Mouse (Mus musculus) lung, embryonic 15.5 days (tissue): ENCODE measurements around the gene Zfp362. TPM values are rescaled to one million over a fixed set of nuclear protein-coding genes. Genes with fewer than 3 reads are reported as not detected.

Experiments
- ATAC-seq: fragments of 200-750 bp; cut with Nextera tagmentation; 2 replicates; pipeline ENCODE4 v1.8.0; 2017; ENCODE audit warnings: moderate number of reproducible peaks, borderline replicate concordance; ENCODE audit not compliant: low FRiP score, low TSS enrichment; ENCODE audit errors: extremely low read depth
- H3K27ac ChIP-seq: fragments of 300-500 bp; sonication (generic); 2 replicates; pipeline ENCODE4 v1.5.1; 2015; ENCODE audit warnings: moderate library complexity, mild to moderate bottlenecking, inconsistent platforms
- H3K27me3 ChIP-seq: fragments of 300-500 bp; sonication (generic); 2 replicates; pipeline ENCODE4 v1.6.1; 2015; ENCODE audit warnings: inconsistent platforms
- H3K36me3 ChIP-seq: fragments of 300-500 bp; sonication (generic); 2 replicates; pipeline ENCODE4 v1.6.1; 2015; ENCODE audit warnings: inconsistent platforms
- H3K4me1 ChIP-seq: fragments of 300-500 bp; sonication (generic); 2 replicates; pipeline ENCODE4 v1.6.1; 2015; ENCODE audit warnings: inconsistent platforms
- H3K4me2 ChIP-seq: fragments of 300-500 bp; sonication (generic); 2 replicates; pipeline ENCODE4 v1.6.1; 2015; ENCODE audit warnings: inconsistent platforms, mild to moderate bottlenecking, moderate library complexity
- H3K4me3 ChIP-seq: fragments of 300-500 bp; sonication (generic); 2 replicates; pipeline ENCODE4 v1.5.1; 2015; ENCODE audit warnings: mild to moderate bottlenecking, inconsistent platforms
- H3K9ac ChIP-seq: fragments of 300-500 bp; sonication (generic); 2 replicates; pipeline ENCODE4 v1.6.1; 2015; ENCODE audit warnings: inconsistent platforms
- H3K9me3 ChIP-seq: fragments of 300-500 bp; sonication (generic); 2 replicates; pipeline ENCODE4 v1.6.1; 2016; ENCODE audit warnings: inconsistent platforms
- WGBS: fragments of 180-500 bp; shearing (Covaris S2); methylation state at CpG from one replicate; pipeline ENCODE4 v1.1.7; 2015; 5-methylcytosine and 5-hydroxymethylcytosine counted together
- polyA plus RNA-seq: library from polyadenylated mRNA; unstranded; fragments of >200 nt; fragmentation: Nextera tagmentation; extraction: Ambion mirVana; gene quantifications from 2 replicates; pipeline ENCODE4 v1.2.1, GENCODE M21; 2015

Gene Zfp362
- polyA plus RNA-seq, 1 experiment from 2014 or later: 34.6 TPM

DNA sequence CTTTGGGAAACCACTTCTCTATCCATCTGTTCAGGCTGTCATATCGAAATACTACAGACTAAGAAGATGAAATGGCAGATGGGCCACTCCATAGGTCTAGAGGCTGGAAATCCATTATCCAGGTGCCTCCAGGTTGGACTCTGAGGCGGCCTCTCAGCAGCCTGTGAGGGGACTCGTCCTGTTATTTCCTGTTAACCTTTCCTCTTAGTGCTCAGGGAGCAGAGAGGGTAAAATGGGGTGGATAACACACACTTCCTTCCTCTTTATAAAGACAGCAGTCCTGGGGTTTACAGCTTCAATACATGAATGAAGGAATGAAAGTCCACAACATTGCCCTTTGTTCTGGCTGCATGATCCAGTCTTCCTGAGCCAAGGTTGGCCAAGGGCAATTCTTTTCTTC, 18.3 kb upstream of the Zfp362 start:
- Histone ChIP-seq H3K9ac (no peak overlapping the region), H3K27ac (no peak overlapping the region), H3K36me3 (no peaks in the 10 kb centered on the region), H3K9me3 (no peaks in the 10 kb centered on the region), H3K4me2 (no peak overlapping the region), H3K27me3 (no peaks in the 10 kb centered on the region), H3K4me1 (peaks cover 8% of the 10 kb centered on the region; the same call in 1 of the 2 replicates), H3K4me3 (no peak overlapping the region)
- WGBS: 69% methylated on average over 3 of the region's 3 CpGs
- no peak for ATAC-seq

DNA sequence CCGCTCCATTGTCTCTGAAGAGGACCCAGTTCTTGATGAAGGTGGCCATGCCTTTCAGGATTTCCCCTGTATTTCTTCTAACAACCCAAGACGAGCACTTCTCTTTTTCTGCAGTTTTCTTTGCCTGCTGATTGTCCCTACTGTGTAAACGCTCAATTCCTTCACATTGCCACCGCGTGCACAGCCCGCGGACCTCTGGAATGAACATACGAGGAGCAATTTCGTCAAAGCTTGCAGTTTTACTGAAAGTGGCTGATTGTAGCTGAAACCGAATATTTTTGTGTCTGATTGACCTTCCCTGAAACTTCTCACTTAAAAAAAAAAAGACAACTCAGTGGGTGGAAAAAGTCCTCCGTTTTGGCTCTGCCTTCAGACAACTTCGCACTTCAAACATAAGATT, 14.7 kb upstream of the Zfp362 start:
- WGBS: 36% methylated on average over 12 of the region's 12 CpGs
- Histone ChIP-seq H3K27me3 (no peaks in the 10 kb centered on the region), H3K9ac (no peak overlapping the region), H3K27ac (no peak overlapping the region), H3K36me3 (no peaks in the 10 kb centered on the region), H3K4me3 (no peak overlapping the region), H3K4me2 (no peak overlapping the region), H3K9me3 (no peaks in the 10 kb centered on the region), H3K4me1 (peaks cover 8% of the 10 kb centered on the region; the same call in 1 of the 2 replicates)
- ATAC-seq: no peak

DNA sequence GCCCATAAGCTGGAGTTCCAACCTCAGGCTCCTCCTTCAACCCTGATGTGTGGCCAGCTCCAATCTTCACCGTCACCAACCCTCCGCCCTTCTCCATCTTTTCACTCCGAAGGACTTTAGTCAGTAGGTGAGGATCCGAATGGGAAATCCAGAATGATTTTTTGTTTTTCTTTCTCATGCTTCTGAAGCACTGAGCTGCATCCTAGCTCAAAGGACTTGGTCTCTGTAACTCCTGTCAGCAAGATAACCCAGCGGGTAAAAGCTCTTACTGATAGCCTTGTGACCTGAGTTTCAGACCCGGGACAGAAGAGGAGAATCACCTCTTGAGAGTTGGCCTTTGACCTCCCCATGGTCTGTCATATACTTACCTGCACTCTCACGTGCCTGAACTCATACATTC, 11.2 kb upstream of the Zfp362 start:
- Histone ChIP-seq H3K27me3 (no peaks in the 10 kb centered on the region), H3K4me3 (no peak overlapping the region), H3K9ac (no peak overlapping the region), H3K4me1 (peaks cover 16% of the 10 kb centered on the region), H3K27ac (no peak overlapping the region), H3K4me2 (no peak overlapping the region), H3K9me3 (no peaks in the 10 kb centered on the region), H3K36me3 (no peaks in the 10 kb centered on the region)
- ATAC-seq: no peak
- WGBS: 40% methylated on average over 7 of the region's 7 CpGs

DNA sequence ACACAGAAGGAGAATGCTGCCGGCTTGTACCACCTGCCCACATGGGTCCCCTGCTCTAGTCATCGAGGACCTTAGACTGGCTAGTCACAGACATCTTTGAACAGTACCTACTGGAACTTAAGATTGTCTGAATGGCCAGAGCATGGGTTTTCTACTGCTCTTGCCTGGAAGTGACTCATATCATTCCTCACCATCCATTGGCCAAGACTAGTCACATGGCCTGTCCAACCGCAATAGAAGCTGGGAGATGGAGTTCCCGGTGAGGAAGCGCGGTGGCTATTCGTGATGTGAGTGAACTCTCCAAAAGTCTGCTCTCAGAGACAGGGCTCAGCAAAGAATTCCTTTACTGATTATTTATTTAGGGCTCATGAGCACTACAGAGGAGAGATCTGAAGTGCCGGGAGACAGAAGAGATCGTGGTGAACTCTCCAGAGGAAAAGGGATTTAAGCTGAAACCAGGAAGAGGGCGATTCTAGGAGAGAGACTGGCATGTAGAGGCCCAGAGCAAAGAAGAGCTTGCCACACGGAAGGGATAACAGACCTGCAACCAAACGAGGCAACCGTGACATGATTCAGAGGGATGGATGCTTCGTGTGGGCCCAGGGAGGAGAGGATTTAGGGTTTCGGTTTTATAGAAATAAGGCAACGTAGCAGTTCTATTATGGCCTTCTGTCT, 5.7 kb upstream of the Zfp362 start:
- H3K9me3 ChIP-seq: no peaks in the 10 kb centered on the region
- WGBS: 12% methylated on average over 16 of the region's 16 CpGs
- H3K36me3 ChIP-seq: no peaks in the 10 kb centered on the region
- peak overlapping the region; percentile 36 for H3K9ac ChIP-seq
- ATAC-seq: peak; percentile 88
- peak overlapping the region; percentile 62 for H3K4me2 ChIP-seq
- H3K4me1 ChIP-seq: peaks cover 20% of the 10 kb centered on the region
- no peaks in the 10 kb centered on the region for H3K27me3 ChIP-seq
- peak overlapping the region; percentile 47 for H3K4me3 ChIP-seq
- H3K27ac ChIP-seq: peak overlapping the region; percentile 42; the same call in 1 of the 2 replicates

DNA sequence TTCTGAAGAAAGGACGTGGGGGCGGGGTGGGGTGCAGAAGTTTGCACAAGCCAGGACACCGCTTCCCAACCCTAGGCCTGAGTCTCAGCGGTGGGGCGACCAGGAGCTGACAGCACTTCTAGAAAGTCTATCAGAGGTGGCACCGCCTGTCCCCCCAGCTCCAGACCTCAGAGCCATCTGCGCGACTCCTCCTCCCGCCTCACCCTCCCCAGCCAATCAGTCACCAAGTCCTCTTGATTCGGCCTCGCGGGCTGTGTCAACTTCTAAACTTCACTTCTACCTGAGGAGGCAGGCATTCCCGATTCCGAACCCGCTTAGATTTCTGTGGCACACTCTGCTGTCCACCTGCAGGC, 958 bp upstream of the Zfp362 start:
- H3K27me3 ChIP-seq: no peaks in the 10 kb centered on the region
- H3K9me3 ChIP-seq: no peaks in the 10 kb centered on the region
- peak overlapping the region; percentile 89 for H3K4me2 ChIP-seq
- peak overlapping the region; percentile 96 for H3K9ac ChIP-seq
- H3K36me3 ChIP-seq: no peaks in the 10 kb centered on the region
- ATAC-seq: peak; percentile 67
- peaks cover 41% of the 10 kb centered on the region for H3K4me1 ChIP-seq
- under 1% methylated on average over 15 of the region's 15 CpGs for WGBS
- H3K27ac ChIP-seq: peak overlapping the region; percentile 99
- H3K4me3 ChIP-seq: peak overlapping the region; percentile 78

DNA sequence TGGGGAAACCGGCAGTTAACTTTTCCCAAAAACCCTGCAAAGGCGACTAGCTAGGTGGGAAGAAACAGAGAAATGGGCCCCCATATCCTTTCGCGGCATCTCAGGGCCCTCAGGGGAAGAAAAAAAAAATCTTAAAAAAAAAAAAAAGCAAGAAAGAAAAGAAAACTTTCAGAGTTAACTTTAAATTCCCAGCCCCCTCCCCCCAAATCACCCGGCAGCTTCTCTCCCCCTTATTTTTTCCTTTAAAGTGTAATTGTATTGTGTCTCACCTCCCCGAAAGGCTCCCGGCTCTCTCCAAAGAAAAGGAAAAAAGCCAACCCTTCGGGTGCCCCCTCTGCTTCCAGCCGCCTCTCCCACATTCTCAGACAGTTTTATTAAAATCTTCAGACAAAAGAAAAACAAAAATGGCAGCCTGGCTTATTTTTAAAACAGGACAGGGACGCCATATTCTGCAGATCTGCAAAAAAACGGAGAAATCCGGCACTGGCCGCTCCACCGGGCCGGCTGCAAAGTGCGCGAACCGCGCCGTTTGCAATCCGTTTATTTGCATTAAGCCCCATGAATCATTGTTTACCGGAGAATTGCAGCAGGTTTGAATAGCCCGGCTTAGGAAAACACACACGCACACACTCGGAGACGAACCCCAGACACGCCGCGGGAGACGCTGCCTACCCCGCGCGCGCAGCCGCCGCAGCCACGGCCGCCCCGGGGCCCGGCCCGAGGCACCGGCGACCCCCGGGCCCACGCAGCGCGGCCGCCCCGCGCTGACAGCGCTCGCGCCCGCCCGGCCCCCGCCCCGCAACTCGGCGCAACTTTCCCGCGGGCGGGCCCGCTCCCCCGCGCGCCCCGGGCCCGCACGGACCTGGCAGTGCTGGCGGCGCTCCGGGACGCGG, 449 bp downstream of the Zfp362 start:
- H3K27ac ChIP-seq: peak overlapping the region; percentile 99
- H3K4me3 ChIP-seq: peak overlapping the region; percentile 78
- H3K27me3 ChIP-seq: no peaks in the 10 kb centered on the region
- peak; percentile 6; the same call in 1 of the 2 replicates for ATAC-seq
- no peaks in the 10 kb centered on the region for H3K9me3 ChIP-seq
- WGBS: under 1% methylated on average over 74 of the region's 74 CpGs
- peaks cover 42% of the 10 kb centered on the region for H3K4me1 ChIP-seq
- peak overlapping the region; percentile 96 for H3K9ac ChIP-seq
- H3K4me2 ChIP-seq: peak overlapping the region; percentile 89
- H3K36me3 ChIP-seq: no peaks in the 10 kb centered on the region

DNA sequence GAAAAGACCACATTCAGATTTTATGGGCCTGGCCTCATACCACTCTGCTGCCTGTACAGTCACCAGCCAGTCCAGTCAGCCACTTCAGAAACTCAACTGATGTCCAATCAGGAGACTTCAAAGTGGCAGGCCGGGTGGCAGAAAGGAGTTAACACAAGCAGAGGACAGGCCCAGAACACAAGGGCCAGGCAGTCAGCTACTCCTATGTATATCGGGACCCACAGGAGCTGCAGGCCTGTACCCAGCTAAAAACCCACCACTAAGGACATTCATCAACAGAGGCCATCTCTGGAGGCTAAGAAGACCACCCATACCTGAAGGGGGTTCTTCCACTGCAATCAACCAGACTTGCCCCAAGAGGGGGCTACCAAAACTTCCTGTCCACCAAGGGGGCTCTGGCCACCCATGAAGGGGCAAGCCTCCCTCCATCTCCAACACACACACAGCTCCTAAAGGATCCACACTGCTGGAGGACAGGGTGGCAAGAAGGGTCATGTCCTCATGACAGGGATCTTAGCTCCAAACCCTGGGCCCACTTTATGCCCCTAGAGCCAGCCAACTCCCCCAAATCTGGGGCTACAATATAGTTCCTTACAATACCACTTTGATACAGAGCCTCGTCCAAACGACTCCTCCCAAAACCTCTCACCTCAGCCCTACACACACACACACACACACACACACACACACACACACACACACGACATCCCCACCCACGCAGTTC, 1.3 kb downstream of the Zfp362 start:
- peak overlapping the region; percentile 99 for H3K27ac ChIP-seq
- peak overlapping the region; percentile 78 for H3K4me3 ChIP-seq
- H3K27me3 ChIP-seq: no peaks in the 10 kb centered on the region
- 0 out of 2 replicates have a peak, but pooled peaks have one; percentile 3 for ATAC-seq
- H3K9ac ChIP-seq: peak overlapping the region; percentile 96
- H3K36me3 ChIP-seq: no peaks in the 10 kb centered on the region
- 2% methylated on average over 6 of the region's 6 CpGs for WGBS
- peaks cover 42% of the 10 kb centered on the region for H3K4me1 ChIP-seq
- H3K4me2 ChIP-seq: peak overlapping the region; percentile 89
- no peaks in the 10 kb centered on the region for H3K9me3 ChIP-seq

DNA sequence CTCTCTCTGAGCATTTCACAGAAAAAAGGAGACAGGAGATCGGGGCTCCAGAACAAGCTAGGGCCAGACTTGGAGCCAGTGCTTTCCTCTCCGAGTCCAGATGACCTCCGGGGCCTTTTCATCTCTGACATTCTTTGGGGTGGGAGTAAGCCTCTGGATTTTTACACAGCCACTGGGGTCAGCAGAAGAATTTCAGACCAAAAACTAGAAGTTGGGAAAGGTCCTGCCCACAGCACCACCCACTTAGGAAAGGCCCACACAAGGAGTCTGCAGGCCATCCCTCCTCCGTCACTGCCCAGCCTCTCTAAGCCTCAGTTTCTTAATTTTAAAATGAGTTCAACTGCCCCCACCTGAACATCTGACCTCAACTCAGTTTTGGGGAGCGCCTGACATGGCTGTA, 2.3 kb downstream of the Zfp362 start:
- peak overlapping the region; percentile 96 for H3K9ac ChIP-seq
- peak overlapping the region; percentile 78 for H3K4me3 ChIP-seq
- H3K36me3 ChIP-seq: no peaks in the 10 kb centered on the region
- peak overlapping the region; percentile 89 for H3K4me2 ChIP-seq
- no peaks in the 10 kb centered on the region for H3K27me3 ChIP-seq
- H3K27ac ChIP-seq: peak overlapping the region; percentile 99
- no peak for ATAC-seq
- peaks cover 44% of the 10 kb centered on the region for H3K4me1 ChIP-seq
- no peaks in the 10 kb centered on the region for H3K9me3 ChIP-seq
- WGBS: 38% methylated on average over 5 of the region's 5 CpGs

DNA sequence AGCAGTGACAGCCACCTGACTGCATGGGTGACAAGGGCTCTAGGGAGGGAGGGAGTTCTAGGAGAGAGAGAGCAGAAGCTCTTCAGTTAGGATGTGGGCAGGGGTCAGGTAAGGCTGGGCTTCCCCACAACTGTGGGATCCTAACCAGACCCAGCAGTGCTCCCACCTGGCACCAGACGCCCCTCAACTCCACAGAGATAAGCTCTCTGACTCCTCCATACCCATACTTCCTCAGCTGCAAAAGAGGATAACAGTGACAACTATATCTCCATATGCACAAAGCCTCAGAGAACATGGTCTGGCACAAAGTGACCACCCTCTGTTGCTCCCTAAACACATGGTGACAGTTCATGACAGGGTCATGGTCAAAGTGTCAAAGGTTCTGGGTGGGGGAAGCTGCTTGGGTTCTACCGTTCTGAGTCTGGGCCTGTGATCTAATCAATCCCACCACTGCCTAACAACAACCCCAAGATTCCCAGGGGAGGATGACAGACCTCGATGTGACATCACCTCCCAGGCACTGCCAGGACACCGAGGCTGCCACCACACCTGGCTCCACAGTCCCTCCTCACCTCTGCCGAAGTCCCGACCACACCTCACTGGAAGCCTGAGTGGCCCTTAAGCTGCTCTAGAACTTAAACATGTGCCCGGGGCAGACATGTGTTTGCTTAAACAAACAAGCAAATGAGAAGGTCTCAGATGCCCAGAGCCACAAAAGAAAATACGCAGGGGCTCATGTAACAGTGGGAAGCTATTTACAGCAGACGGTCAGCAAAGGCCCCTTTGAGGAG, 4.0 kb downstream of the Zfp362 start:
- Histone ChIP-seq H3K9ac (no peak overlapping the region), H3K4me2 (no peak overlapping the region; the same call in 1 of the 2 replicates)

DNA sequence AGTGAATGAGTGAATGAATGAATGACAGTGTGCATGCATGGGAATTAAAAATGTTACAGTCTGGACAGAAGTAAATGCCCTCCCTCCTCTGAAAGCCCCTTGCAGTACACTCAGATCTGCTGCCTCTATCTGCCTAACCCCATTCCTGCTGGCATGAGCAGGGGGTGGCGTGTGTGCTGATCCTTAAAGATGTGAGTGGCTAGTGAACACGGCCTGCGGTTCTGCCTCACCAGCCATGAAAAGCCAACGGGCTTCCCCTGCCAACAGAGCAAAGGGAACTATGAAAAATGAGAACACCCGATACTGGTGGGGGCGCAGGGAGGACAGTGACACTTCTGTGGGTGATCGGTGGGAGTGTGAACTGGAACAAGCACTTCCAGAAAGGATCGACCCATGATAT, 9.1 kb downstream of the Zfp362 start:
- no peak overlapping the region for H3K9ac ChIP-seq
- H3K4me3 ChIP-seq: no peak overlapping the region
- no peak overlapping the region for H3K4me2 ChIP-seq
- H3K9me3 ChIP-seq: no peaks in the 10 kb centered on the region
- 0 out of 2 replicates have a peak, but pooled peaks cover 8% of the 10 kb centered on the region for H3K36me3 ChIP-seq
- ATAC-seq: no peak
- WGBS: 66% methylated on average over 8 of the region's 8 CpGs
- peaks cover 36% of the 10 kb centered on the region for H3K4me1 ChIP-seq
- H3K27me3 ChIP-seq: no peaks in the 10 kb centered on the region
- no peak overlapping the region for H3K27ac ChIP-seq

More for the DNA sequence above, 4.0 kb downstream of the Zfp362 start:
- no peaks in the 10 kb centered on the region for H3K27me3 ChIP-seq
- H3K36me3 ChIP-seq: no peaks in the 10 kb centered on the region
- 36% methylated on average over 9 of the region's 9 CpGs for WGBS
- H3K4me1 ChIP-seq: peaks cover 48% of the 10 kb centered on the region
- H3K27ac ChIP-seq: no peak overlapping the region
- no peak for ATAC-seq
- no peaks in the 10 kb centered on the region for H3K9me3 ChIP-seq
- no peak overlapping the region for H3K4me3 ChIP-seq

DNA sequence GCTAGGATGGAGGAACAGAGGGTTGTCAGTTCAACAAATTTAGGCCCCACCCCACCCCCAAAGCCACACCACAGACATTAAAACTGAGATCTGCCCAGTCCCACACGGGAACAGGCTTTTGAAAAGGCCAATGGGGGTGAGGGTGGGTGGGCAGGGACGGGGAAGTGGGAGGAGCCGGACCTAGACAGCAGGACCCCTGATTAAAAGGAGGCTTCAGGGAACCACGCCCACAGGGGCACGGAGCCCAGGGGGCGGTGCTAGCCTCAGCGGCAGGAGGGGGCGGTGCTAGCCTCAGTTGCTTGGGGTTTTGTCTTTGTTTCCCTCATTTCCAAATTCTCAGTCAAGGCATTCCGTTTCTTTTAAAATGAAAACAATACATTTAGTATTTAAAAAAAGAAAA, 10.2 kb downstream of the Zfp362 start:
- 0 out of 2 replicates have a peak, but pooled peaks cover 14% of the 10 kb centered on the region for H3K36me3 ChIP-seq
- no peaks in the 10 kb centered on the region for H3K27me3 ChIP-seq
- 0 out of 2 replicates have a peak overlapping the region, but pooled peaks have one; percentile 3 for H3K4me3 ChIP-seq
- H3K9ac ChIP-seq: 0 out of 2 replicates have a peak overlapping the region, but pooled peaks have one; percentile 7
- 12% methylated on average over 9 of the region's 9 CpGs for WGBS
- H3K4me1 ChIP-seq: peaks cover 41% of the 10 kb centered on the region
- H3K9me3 ChIP-seq: no peaks in the 10 kb centered on the region
- H3K27ac ChIP-seq: no peak overlapping the region
- peak overlapping the region; percentile 16; the same call in 1 of the 2 replicates for H3K4me2 ChIP-seq
- ATAC-seq: peak; percentile 47; the same call in 1 of the 2 replicates
